Mouse (Mus musculus) lung, adult 2 months (tissue): Measurements from ENCODE around the gene Spata48.

Source experiments
- CTCF ChIP-seq: fragments of 200-500 bp; IDR thresholded peaks from 2 replicates; pipeline ENCODE4 v1.5.1; 2011; ENCODE audit warnings: mild to moderate bottlenecking, low read length, control low read depth; ENCODE audit not compliant: insufficient read depth
- POLR2A ChIP-seq: fragments of 200-500 bp; IDR thresholded peaks from 2 replicates; pipeline ENCODE4 v1.6.1; 2011; ENCODE audit warnings: low read depth, mild to moderate bottlenecking, control low read depth, low read length, borderline replicate concordance; ENCODE audit errors: extremely low read depth

GRCm38 (mm10) chr11:11455037-11455436 lies 6.9 kb upstream of the Spata48 start:
- TF ChIP-seq POLR2A (no peak), CTCF (no peak)
